Mouse (Mus musculus) kidney, postnatal 25 days (tissue): ENCODE data around the gene Mospd3.
A peak's percentile ranks its signal among the peaks of the same experiment; 100 is the strongest.
"Not testable (repeated sequence)": the region's sequence is repeated elsewhere in the genome, so short reads cannot be mapped to it uniquely, and the experiment has no call there.

Source experiments
- DNase-seq, 2 experiments: peaks; one replicate each; pipeline ENCODE4 v3.0.0; 2021; ENCODE audit warnings: mixed read lengths in 2 of 2

Mospd3 gene

GRCm38 (mm10) chr5:137614921-137615320 lies 14.1 kb upstream of the Mospd3 start:
- not testable (repeated sequence) for DNase-seq

- peak in 1 of 2 experiments; percentile 62 for DNase-seq
These were observed 12.7 kb upstream of the Mospd3 start, which contains the start of gene Pcolce for GRCm38 (mm10) chr5:137613550-137613949. Pcolce (minus strand) TSS chr5:137613784.

DNA sequence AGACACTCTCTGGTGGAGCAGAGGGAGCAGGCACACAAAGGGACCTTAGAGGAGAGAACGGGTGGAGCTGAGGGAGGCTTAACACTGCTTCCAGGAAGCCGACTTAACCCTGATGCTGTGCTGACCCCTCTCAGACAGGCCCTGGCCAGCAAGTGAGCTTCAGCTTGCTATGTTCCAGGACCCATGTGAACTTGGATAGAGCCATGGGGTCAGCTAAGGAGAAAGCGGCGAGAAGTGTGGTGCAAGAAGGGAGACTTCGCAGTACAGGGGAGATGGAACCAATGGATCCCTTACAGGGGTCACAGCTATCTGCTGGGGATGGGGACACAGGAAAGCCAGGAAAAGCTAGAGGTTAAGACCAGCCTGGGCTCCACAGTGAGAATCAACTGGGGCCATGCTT lies 12.2 kb upstream of the Mospd3 start:
- peak in 1 of 2 experiments; percentile 43 for DNase-seq

GRCm38 (mm10) chr5:137611245-137611602 lies 10.4 kb upstream of the Mospd3 start:
- peak; percentile 46 to 73 for DNase-seq

DNA sequence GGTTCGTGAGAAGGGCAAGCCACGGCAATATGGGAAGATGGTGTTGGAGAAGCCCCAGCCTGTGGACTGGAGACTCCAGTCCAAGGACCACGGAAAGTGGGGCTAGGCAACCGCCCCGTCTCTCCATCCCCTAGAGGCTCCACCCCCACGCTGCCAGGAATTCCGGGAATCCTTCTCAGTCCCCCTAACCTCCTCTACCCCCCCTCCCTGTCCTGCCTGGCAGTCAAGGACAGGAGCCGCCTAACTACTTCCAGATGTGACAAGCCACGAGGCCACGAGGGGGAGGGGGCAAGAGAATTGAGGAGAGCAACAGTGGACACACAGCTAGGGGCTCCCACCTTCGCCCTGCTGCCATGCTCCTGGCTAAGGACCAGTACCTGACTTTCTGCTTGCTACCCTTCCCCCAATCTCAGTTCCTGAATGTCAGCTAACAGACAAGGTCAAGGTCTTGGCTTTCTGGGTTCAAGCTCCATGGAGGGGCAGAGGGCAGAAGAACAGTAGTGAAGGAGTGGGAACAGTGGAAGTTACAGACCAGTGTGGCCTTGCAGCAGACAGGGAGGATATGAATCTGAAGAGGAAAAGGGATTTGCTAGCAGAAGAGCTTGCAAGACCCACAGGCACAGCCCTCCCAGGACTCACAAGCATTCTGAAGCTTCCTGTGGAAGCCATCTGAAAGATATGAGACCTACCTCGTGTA lies 9.8 kb upstream of the Mospd3 start:
- peak; percentile 82 to 91 for DNase-seq

DNA sequence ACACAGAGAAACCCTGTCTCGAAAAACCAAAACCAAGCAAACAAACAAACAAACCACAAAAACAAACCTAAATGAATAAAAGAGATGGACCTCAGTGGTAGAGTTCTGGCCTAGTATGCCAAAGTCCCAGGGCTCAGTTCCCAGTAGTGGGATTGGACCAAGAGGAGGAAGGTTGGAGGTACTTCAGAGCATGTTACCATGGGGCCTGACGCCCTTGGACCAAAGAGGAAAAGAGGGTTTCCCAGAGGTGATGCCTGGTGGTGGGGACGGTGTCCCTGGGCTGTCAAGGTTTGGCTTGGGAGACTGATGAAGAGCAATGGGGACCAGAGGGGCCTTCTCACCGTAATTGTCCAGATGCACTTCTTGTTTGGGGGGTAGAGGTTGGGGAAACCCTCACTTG lies 9.2 kb upstream of the Mospd3 start:
- DNase-seq, result no peak

DNA sequence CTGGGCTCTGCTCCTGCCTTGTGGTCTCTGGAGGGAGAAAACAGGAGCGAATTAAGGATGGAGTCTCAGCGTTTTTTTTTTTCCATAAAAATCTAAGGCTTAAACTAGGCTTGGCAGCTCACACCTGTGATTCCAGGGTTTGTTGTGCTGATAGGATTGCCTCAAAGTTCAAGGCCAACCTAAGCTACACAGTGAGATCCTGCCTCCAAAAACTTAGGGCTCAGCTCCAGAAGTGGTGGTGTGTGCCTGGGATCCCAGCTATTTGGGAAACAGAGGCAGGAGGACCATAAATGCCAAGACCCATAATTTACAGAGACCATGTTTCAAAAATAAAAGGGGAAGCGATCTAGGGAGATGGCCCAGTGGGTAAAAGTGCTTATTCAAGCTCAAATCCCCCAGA lies 8.4 kb upstream of the Mospd3 start:
- no peak for DNase-seq

DNA sequence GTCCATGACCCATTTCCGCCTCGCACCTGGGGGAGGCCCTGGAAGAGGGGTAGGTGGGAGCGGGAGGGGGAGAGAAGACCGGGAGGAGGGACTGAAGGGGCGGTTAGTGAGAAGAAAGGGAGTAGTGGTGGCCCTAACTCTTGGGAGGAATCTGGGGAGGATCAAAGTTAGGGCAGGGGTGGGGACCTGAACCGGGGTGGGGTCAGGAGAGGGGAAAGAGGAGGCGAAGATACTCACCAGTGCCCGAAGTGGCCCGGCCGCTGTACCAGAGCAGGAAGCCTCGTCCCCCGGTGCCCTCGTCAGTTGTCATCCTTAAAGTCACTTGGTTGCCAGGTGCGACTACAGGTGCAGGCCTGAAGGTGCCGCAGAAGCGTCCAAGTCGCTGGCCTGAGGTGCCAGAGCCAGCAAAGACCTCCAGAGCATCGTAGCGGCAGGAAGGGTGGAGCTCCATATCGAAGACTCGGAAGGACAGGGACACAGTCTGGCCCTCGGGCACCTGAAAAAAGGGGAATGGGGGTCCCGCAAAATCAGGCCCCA lies 7.9 kb upstream of the Mospd3 start:
- DNase-seq, result no peak

DNA sequence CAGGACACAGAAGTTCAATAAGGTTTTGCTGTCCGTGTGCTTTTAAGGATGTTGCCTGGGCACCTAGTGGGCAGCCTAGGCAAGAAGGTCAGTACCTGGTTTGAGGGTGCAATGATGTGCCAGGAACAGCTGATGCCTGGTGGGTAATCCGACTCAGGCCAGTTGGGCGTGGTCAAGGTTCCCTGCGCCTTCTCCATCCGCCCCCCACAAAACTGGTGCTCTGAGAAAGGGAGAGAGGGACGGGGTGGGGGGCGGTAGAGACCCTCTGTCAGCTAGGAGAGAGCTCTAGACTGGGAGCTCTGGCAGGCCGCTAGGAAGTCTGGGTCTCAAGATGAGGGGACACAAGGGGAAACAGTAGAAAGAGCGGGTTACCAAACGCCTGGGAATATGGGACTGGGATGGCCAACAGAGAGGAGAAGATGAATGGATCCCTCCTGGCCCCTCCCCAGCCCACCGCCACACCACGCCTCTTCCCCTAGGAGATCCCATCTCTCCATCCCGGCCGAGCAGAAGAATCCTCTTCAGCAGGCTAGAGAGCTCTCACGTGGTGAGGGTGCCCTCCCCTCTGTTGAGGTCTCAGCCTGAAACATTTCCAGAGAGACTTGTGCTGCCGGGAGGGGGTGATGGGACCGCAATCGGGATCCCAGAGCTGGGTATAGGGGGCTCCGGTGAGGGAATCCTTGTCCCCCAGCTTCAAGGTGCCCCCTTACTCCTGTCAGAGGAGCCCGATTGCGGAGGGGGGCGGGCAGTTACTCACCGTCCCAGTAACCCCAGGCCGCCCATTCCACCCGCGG lies 7.2 kb upstream of the Mospd3 start:
- no peak for DNase-seq

GRCm38 (mm10) chr5:137601365-137601729 lies 489 bp upstream of the Mospd3 start:
- peak in 1 of 2 experiments; percentile 37 for DNase-seq

DNA sequence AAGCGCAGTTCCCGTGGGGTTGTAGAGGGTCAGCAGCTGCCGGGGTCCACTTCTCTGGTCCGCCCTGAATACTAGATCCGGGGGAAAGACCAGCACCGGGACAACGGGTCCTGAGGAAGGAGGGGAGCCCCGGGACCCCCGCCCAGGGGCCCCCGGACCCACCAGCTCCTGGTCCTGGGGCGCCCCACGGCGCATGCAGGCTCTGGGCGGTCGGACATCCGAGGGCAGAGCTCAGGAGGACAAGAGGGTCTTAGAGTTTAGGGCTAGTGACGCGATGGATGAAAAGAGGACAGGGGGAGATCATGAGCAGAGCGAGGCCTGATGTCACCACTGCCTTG lies 608 bp downstream of the Mospd3 start:
- no peak for DNase-seq

DNA sequence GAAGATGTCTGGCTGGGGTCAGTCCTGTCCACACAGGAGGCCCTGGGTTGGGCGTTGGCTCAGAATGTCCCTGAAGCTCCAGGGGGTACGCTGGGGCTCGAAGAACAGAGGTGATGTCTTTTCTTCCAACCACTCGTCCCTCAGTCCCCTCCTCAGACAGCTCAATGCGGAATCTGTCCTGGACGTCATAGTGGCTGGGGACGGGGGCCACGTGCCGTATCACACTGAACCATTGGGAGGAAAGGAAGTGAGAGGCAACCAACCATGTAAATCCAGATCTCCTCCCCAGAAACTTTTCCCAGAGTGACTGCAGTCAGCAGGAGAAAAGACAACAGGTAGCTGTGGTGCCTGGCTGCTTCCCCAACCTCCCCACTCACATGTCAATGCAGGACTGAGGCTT lies 1.3 kb downstream of the Mospd3 start:
- no peak for DNase-seq

DNA sequence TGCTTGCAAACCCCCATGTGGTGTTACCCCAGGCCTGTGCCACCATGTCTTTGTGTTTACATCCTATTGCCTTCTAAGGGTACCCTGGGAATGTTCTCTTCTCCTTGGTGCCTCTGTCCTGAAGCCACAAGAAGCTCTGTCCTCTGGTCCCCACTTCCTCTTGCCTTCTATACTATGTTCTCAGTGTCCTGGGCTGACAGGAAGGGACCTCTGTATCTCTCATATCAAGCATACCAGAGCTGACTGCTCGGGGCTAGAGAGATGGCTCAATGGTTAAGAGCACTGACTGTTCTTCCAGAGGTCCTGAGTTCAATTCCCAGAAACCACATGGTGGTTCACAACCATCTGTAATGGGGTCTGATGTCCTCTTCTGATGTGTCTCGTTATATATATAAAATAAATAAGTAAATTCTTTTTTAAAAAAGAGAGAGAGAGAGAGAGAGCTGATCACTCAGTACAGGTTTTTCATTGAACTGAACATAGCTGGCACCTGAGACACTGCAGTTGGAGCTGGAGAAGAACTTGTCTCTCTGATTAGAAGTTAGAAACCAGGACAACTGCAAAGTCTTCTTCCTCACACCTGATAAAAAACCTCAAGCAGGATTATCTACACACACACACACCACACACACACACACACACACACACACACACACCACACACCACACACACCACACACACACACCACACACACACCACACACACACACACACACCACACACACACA lies 2.6 kb downstream of the Mospd3 start:
- no peak for DNase-seq

DNA sequence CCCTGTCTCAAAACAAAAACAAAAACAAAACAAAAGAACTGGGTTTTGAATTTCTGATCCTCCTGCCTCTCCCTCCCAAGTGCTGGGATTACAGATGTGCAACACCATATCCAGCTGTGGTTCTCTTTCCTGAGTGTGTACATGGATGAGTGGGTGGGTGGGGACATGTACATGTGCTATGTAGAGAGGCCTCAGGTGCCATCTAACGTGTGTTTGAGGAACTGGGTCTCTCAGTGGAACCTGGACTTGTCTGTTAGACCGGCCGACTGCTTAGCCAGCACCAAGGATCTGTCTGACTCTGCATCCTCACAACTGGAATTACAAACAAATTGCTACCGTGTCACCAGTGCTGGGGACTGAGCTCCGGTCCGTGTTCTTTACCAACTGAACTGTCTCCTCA lies 3.2 kb downstream of the Mospd3 start:
- no peak for DNase-seq

DNA sequence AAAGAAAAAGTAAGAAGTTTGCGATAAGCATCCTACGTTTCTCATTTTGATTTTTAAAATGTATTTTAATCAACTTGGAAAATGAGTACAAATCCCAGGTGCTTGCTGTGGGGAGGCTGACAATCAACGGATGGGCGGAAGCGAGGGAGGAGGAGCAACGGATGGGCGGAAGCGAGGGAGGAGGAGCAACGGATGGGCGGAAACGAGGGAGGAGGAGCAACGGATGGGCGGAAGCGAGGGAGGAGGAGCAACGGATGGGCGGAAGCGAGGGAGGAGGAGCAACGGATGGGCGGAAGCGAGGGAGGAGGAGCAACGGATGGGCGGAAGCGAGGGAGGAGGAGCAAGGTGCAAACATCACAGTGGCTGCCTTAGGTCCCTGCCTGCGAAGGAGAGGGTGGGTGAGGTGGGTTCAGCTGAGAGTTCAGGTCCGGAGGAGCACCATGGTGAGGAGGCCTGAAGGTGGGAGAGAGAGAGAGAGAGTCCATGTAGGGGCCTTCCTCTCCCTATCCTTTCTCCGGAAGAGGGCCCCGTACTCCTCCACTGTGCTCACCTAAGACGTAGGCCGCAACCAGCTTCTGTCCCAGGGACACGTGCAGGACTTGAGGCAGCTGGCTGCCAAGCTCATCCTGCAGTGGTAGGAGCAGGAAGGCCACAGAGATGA lies 4.1 kb downstream of the Mospd3 start:
- DNase-seq, result no peak

DNA sequence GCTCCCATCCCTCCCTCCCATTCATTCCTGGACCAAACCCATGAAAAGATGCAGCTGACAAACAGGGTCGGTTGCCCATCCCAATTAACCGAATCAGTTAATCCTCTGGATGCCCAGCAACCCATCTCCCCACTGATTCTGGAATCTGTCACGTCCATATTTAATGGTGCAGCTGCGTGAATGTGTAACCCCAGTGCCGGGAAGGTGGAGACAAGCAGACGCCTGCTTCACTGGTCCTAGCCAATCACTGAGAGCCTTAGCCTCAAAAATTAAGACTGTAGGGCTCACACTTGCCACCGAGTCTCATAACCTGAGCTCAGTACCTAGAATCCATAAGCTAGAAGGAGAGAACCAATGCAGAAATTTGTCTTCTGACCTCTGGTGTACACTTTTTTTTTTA lies 4.9 kb downstream of the Mospd3 start:
- no peak for DNase-seq

- DNase-seq, result no peak
These were observed 10.4 kb downstream of the Mospd3 start for GRCm38 (mm10) chr5:137590507-137590906.

GRCm38 (mm10) chr5:137584976-137585375 lies 15.9 kb downstream of the Mospd3 start:
- DNase-seq, result peak; percentile 79 to 87

DNA sequence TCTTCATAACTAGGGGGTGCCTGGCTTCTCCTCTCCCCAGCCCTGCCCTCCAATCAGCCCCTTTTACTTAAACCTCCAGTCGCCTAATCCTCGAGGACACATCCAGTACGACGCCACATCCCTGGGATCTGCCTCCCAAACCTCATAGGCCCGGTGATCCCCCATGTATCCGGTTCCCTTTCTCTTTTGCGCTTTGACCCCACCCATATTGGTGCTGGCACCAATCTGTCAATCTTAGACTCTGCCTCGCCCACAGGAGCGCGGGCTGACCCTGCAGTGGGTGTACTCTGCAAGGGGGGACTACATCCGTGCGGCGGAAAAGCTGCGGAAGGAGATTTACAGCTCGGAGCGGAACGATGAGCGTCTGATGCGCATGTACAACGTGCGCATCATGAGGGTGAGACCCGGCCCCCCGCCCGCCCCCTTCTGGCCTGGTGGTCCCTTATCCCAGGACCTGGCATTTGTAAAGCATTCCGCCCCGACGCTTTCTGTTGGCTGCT lies 17.1 kb downstream of the Mospd3 start:
- DNase-seq, result no peak

DNA sequence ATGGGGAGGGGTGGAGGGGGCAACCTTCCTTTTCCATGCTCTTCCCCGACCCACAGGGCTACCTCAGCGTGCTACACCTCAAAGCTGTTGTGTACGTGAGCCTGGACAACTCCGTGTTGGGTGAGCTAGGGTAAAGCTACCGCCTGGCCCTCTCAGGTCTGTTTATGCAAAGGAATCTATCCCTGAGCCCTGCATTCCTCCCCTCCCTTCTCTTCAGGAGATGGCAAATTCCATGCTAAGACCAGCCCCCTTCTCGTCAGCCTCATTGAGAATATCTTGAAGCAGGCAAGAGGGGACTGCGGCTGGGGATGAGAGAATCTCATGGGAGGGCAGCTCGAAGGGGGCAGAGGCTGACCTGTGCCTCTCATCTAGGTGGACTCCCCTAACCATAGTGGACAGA lies 18.2 kb downstream of the Mospd3 start:
- no peak for DNase-seq

GRCm38 (mm10) chr5:137580246-137580645 lies 20.6 kb downstream of the Mospd3 start:
- DNase-seq, result no peak

- DNase-seq, result peak; percentile 34 to 62
These were observed 26.4 kb downstream of the Mospd3 start for GRCm38 (mm10) chr5:137574470-137574901.
